Mouse (Mus musculus): ENCODE results near the gene Adgrl3. TPM values are rescaled to one million over a fixed set of nuclear protein-coding genes. Genes with fewer than 3 reads are reported as not detected.
A peak's percentile ranks its signal among the peaks of the same experiment; 100 is the strongest.

Gene Adgrl3
- polyA plus RNA-seq, 1 experiment from 2014 or later: 24.5 TPM

- Histone ChIP-seq H3K4me2 (ENCODE audit: low read length) (no peak overlapping the region), H3K4me3 (ENCODE audit: low read depth, low read length) (no peak overlapping the region), H3K27me3 (replicated peaks; ENCODE audit: control insufficient read depth, insufficient read depth, low read length) (no peaks in the 10 kb centered on the region), H3K27ac (ENCODE audit: low read depth, low read length) (no peak overlapping the region), H3K9me3 (replicated peaks; ENCODE audit: control insufficient read depth, low read length) (no peaks in the 10 kb centered on the region), H3K4me1 (ENCODE audit: control insufficient read depth, insufficient read depth, low read length) (no peaks in the 10 kb centered on the region), H3K36me3 (ENCODE audit: control insufficient read depth, insufficient read depth, low read length) (no peaks in the 10 kb centered on the region), H3K9ac (ENCODE audit: low read length) (no peak overlapping the region)
- DNase-seq (ENCODE audit: low spot score) (no peak), ATAC-seq (no peak)
Observed at GRCm38 (mm10) chr5:81301874-81302273, 281.9 kb downstream of the Adgrl3 start.

- H3K27ac ChIP-seq (ENCODE audit: low read depth, low read length): no peak overlapping the region
- peaks cover 6% of the 10 kb centered on the region; the same call in 1 of the 2 replicates for H3K4me1 ChIP-seq (ENCODE audit: control insufficient read depth, insufficient read depth, low read length)
- H3K9me3 ChIP-seq (replicated peaks; ENCODE audit: control insufficient read depth, low read length): no peaks in the 10 kb centered on the region
- H3K36me3 ChIP-seq (ENCODE audit: control insufficient read depth, insufficient read depth, low read length): no peaks in the 10 kb centered on the region
- DNase-seq (ENCODE audit: low spot score) (no peak), ATAC-seq (no peak)
- no peaks in the 10 kb centered on the region for H3K27me3 ChIP-seq (replicated peaks; ENCODE audit: control insufficient read depth, insufficient read depth, low read length)
- H3K4me2 ChIP-seq (ENCODE audit: low read length): no peak overlapping the region
- 97% methylated on average over 3 of the region's 3 CpGs for WGBS
- no peak overlapping the region for H3K9ac ChIP-seq (ENCODE audit: low read length)
- no peak overlapping the region for H3K4me3 ChIP-seq (ENCODE audit: low read depth, low read length)
Observed at GRCm38 (mm10) chr5:81317406-81318112, 297.6 kb downstream of the Adgrl3 start.

- H3K9ac ChIP-seq (ENCODE audit: low read length): no peak overlapping the region
- H3K36me3 ChIP-seq (ENCODE audit: control insufficient read depth, insufficient read depth, low read length): no peaks in the 10 kb centered on the region
- DNase-seq (ENCODE audit: low spot score) (peak; percentile 75), ATAC-seq (peak; percentile 92)
- no peak overlapping the region for H3K4me3 ChIP-seq (ENCODE audit: low read depth, low read length)
- H3K4me1 ChIP-seq (ENCODE audit: control insufficient read depth, insufficient read depth, low read length): peaks cover 6% of the 10 kb centered on the region; the same call in 1 of the 2 replicates
- WGBS: under 1% methylated on average over 2 of the region's 2 CpGs
- no peaks in the 10 kb centered on the region; the same call in 1 of the 2 replicates for H3K27me3 ChIP-seq (replicated peaks; ENCODE audit: control insufficient read depth, insufficient read depth, low read length)
- H3K4me2 ChIP-seq (ENCODE audit: low read length): no peak overlapping the region
- no peaks in the 10 kb centered on the region for H3K9me3 ChIP-seq (replicated peaks; ENCODE audit: control insufficient read depth, low read length)
- H3K27ac ChIP-seq (ENCODE audit: low read depth, low read length): no peak overlapping the region
Observed at GRCm38 (mm10) chr5:81321276-81321934, 301.5 kb downstream of the Adgrl3 start.

- Histone ChIP-seq H3K4me2 (ENCODE audit: low read length) (no peak overlapping the region), H3K9me3 (replicated peaks; ENCODE audit: control insufficient read depth, low read length) (no peaks in the 10 kb centered on the region), H3K4me3 (ENCODE audit: low read depth, low read length) (no peak overlapping the region), H3K36me3 (ENCODE audit: control insufficient read depth, insufficient read depth, low read length) (no peaks in the 10 kb centered on the region), H3K27ac (ENCODE audit: low read depth, low read length) (no peak overlapping the region), H3K4me1 (ENCODE audit: control insufficient read depth, insufficient read depth, low read length) (peaks cover 6% of the 10 kb centered on the region; the same call in 1 of the 2 replicates), H3K9ac (ENCODE audit: low read length) (no peak overlapping the region), H3K27me3 (replicated peaks; ENCODE audit: control insufficient read depth, insufficient read depth, low read length) (no peaks in the 10 kb centered on the region; the same call in 1 of the 2 replicates)
- ATAC-seq: no peak
- 49% methylated on average over 4 of the region's 4 CpGs for WGBS
- peak; percentile 14 for DNase-seq (ENCODE audit: low spot score)
Observed at GRCm38 (mm10) chr5:81322064-81322463, 302.1 kb downstream of the Adgrl3 start.

- no peak overlapping the region for H3K4me2 ChIP-seq (ENCODE audit: low read length)
- ATAC-seq: no peak
- H3K9me3 ChIP-seq (replicated peaks; ENCODE audit: control insufficient read depth, low read length): no peaks in the 10 kb centered on the region
- no peak overlapping the region for H3K9ac ChIP-seq (ENCODE audit: low read length)
- no peaks in the 10 kb centered on the region for H3K36me3 ChIP-seq (ENCODE audit: control insufficient read depth, insufficient read depth, low read length)
- no peak overlapping the region for H3K27ac ChIP-seq (ENCODE audit: low read depth, low read length)
- no peak overlapping the region for H3K4me3 ChIP-seq (ENCODE audit: low read depth, low read length)
- DNase-seq (ENCODE audit: low spot score): no peak
- H3K27me3 ChIP-seq (replicated peaks; ENCODE audit: control insufficient read depth, insufficient read depth, low read length): no peaks in the 10 kb centered on the region; the same call in 1 of the 2 replicates
- no peaks in the 10 kb centered on the region for H3K4me1 ChIP-seq (ENCODE audit: control insufficient read depth, insufficient read depth, low read length)
- 88% methylated on average over 4 of the region's 4 CpGs for WGBS
Observed at GRCm38 (mm10) chr5:81326916-81327315, 307.0 kb downstream of the Adgrl3 start.

- H3K27me3 ChIP-seq (replicated peaks; ENCODE audit: control insufficient read depth, insufficient read depth, low read length): no peaks in the 10 kb centered on the region; the same call in 1 of the 2 replicates
- no peak overlapping the region for H3K9ac ChIP-seq (ENCODE audit: low read length)
- ATAC-seq: no peak
- no peak overlapping the region for H3K27ac ChIP-seq (ENCODE audit: low read depth, low read length)
- 85% methylated on average over 1 of the region's 1 CpGs for WGBS
- H3K4me2 ChIP-seq (ENCODE audit: low read length): no peak overlapping the region
- no peaks in the 10 kb centered on the region for H3K36me3 ChIP-seq (ENCODE audit: control insufficient read depth, insufficient read depth, low read length)
- H3K4me1 ChIP-seq (ENCODE audit: control insufficient read depth, insufficient read depth, low read length): no peaks in the 10 kb centered on the region
- no peak for DNase-seq (ENCODE audit: low spot score)
- H3K4me3 ChIP-seq (ENCODE audit: low read depth, low read length): no peak overlapping the region
- H3K9me3 ChIP-seq (replicated peaks; ENCODE audit: control insufficient read depth, low read length): no peaks in the 10 kb centered on the region
Observed at GRCm38 (mm10) chr5:81327392-81327791, 307.5 kb downstream of the Adgrl3 start.

GRCm38 (mm10) chr5:81329571-81329971 is 309.6 kb downstream of the Adgrl3 start:
- H3K36me3 ChIP-seq (ENCODE audit: control insufficient read depth, insufficient read depth, low read length): no peaks in the 10 kb centered on the region
- H3K27me3 ChIP-seq (replicated peaks; ENCODE audit: control insufficient read depth, insufficient read depth, low read length): no peaks in the 10 kb centered on the region; the same call in 1 of the 2 replicates
- no peak overlapping the region for H3K9ac ChIP-seq (ENCODE audit: low read length)
- H3K4me1 ChIP-seq (ENCODE audit: control insufficient read depth, insufficient read depth, low read length): no peaks in the 10 kb centered on the region
- WGBS: 15% methylated on average over 18 of the region's 18 CpGs
- peak; percentile 12 for DNase-seq (ENCODE audit: low spot score)
- H3K27ac ChIP-seq (ENCODE audit: low read depth, low read length): no peak overlapping the region
- ATAC-seq: no peak
- H3K4me2 ChIP-seq (ENCODE audit: low read length): peak overlapping the region; percentile 16; the same call in 1 of the 2 replicates
- H3K9me3 ChIP-seq (replicated peaks; ENCODE audit: control insufficient read depth, low read length): no peaks in the 10 kb centered on the region
- no peak overlapping the region for H3K4me3 ChIP-seq (ENCODE audit: low read depth, low read length)

- peak; percentile 22 for DNase-seq (ENCODE audit: low spot score)
- peak; percentile 40; the same call in 1 of the 2 replicates for ATAC-seq
Observed at GRCm38 (mm10) chr5:81344330-81344729, 324.4 kb downstream of the Adgrl3 start.

GRCm38 (mm10) chr5:81345096-81345435 is 325.1 kb downstream of the Adgrl3 start:
- no peaks in the 10 kb centered on the region for H3K4me1 ChIP-seq (ENCODE audit: control insufficient read depth, insufficient read depth, low read length)
- H3K4me3 ChIP-seq (ENCODE audit: low read depth, low read length): no peak overlapping the region
- H3K27ac ChIP-seq (ENCODE audit: low read depth, low read length): no peak overlapping the region
- no peak for DNase-seq (ENCODE audit: low spot score)
- H3K27me3 ChIP-seq (replicated peaks; ENCODE audit: control insufficient read depth, insufficient read depth, low read length): peaks cover 6% of the 10 kb centered on the region; the same call in 1 of the 2 replicates
- no peaks in the 10 kb centered on the region for H3K36me3 ChIP-seq (ENCODE audit: control insufficient read depth, insufficient read depth, low read length)
- no peaks in the 10 kb centered on the region for H3K9me3 ChIP-seq (replicated peaks; ENCODE audit: control insufficient read depth, low read length)
- H3K9ac ChIP-seq (ENCODE audit: low read length): no peak overlapping the region
- WGBS: 51% methylated on average over 3 of the region's 3 CpGs
- ATAC-seq: no peak; the same call in 1 of the 2 replicates
- H3K4me2 ChIP-seq (ENCODE audit: low read length): no peak overlapping the region

More at GRCm38 (mm10) chr5:81344330-81344729, 324.4 kb downstream of the Adgrl3 start:
- no peaks in the 10 kb centered on the region for H3K4me1 ChIP-seq (ENCODE audit: control insufficient read depth, insufficient read depth, low read length)
- no peak overlapping the region for H3K4me2 ChIP-seq (ENCODE audit: low read length)
- H3K4me3 ChIP-seq (ENCODE audit: low read depth, low read length): no peak overlapping the region
- H3K9ac ChIP-seq (ENCODE audit: low read length): no peak overlapping the region
- 6% methylated on average over 1 of the region's 1 CpGs for WGBS
- no peaks in the 10 kb centered on the region for H3K9me3 ChIP-seq (replicated peaks; ENCODE audit: control insufficient read depth, low read length)
- H3K27ac ChIP-seq (ENCODE audit: low read depth, low read length): no peak overlapping the region
- no peaks in the 10 kb centered on the region for H3K36me3 ChIP-seq (ENCODE audit: control insufficient read depth, insufficient read depth, low read length)
- H3K27me3 ChIP-seq (replicated peaks; ENCODE audit: control insufficient read depth, insufficient read depth, low read length): peaks cover 6% of the 10 kb centered on the region; the same call in 1 of the 2 replicates

Measured in forebrain, embryonic 14.5 days (tissue).